Mouse (Mus musculus): ENCODE data around the gene Gpr158.

DNA sequence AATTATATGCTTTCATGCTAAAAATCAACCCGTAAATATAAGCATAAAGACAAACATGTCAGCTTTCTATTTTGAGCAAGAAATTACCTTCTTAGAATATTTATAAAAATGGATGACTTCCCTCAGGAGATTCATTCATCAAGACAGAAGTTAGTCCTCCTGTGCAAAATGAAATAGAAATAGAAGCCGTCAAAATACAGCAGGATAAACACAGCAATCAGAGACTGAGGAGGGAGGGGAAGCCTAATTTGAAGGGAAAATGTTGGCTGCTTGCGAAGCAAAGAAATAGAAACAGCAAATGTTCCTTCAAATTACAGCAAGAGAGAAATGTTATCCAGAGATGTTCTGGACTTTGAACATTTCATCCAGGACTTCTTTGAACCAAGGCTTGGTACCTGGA lies 72.3 kb downstream of the Gpr158 start:
- TF ChIP-seq CTCF (IDR thresholded peaks at IDR 0.05; ENCODE audit: low read depth) (no peak), EP300 (IDR thresholded peaks at IDR 0.05; ENCODE audit: low read depth) (no peak)

All from heart, postnatal 0 days (tissue).